Mouse (Mus musculus) embryonic fibroblast, embryonic 13.5 days (primary cell): ENCODE data around the gene Ift140.

Experiments used
- CTCF ChIP-seq: IDR thresholded peaks from 2 replicates; pipeline ENCODE4 v1.5.1; 2011; ENCODE audit warnings: mild to moderate bottlenecking, control low read depth, low read length, moderate library complexity, borderline replicate concordance; ENCODE audit not compliant: insufficient read depth
- POLR2A ChIP-seq: IDR thresholded peaks from 2 replicates; pipeline ENCODE4 v1.6.1; 2011; ENCODE audit warnings: low read depth, mild to moderate bottlenecking, control low read depth, low read length, moderate library complexity

GRCm38 (mm10) chr17:25080960-25081381, 65.1 kb downstream of the Ift140 start:
- TF ChIP-seq CTCF (no peak), POLR2A (no peak)
